24 mouse cellular contexts compared by ENCODE assay signal in the genomic region with DNA sequence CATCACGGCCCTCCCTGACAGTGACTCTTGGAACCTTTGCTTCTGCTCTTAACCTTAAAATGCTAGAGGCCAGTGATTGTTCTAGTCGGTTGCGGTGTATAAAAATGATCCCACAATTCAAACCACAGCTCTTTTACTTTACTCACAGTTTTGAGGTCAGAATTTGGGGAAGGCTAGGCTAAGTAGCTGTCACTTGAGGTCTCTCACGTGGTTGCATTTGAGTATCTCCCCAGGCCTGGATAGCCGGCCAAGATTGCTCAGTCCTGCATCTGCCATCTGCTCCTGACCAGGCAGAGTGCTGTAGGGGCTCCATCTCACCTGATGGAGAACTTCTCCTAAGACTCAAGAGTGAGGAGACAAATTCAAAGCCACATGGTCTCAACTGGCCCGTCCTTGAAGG.
"Had no signal": no experiment of that assay in that cellular context is flagged by ENCODE, and none has a peak within 500 bp of the region (broad histone marks: within the 10 kb centered on the region; RNA-seq: fewer than 3 reads in every experiment).

No protein-coding gene starts in this region.

- DNase-seq: gastrocnemius, adult 2 months; gastrocnemius, postnatal 10 days; gastrocnemius, postnatal 25 days; heart, adult 18-20 months; heart, postnatal 10 days; heart, postnatal 4 days; kidney, adult 18-20 months; kidney, adult 8-10 months; kidney, postnatal 10 days; kidney, postnatal 25 days; kidney, postnatal 4 days had no signal

- H3K36me3 ChIP-seq: heart, embryonic 10.5 days; heart, embryonic 12.5 days; hindbrain, embryonic 10.5 days; hindbrain, embryonic 12.5 days; intestine, embryonic 15.5 days; limb, embryonic 10.5 days; limb, embryonic 12.5 days had no signal

- H3K9ac ChIP-seq: heart, embryonic 12.5 days; hindbrain, embryonic 12.5 days; hindbrain, embryonic 14.5 days; intestine, embryonic 15.5 days; limb, embryonic 12.5 days had no signal

- H3K27me3 ChIP-seq: heart, embryonic 12.5 days; hindbrain, embryonic 12.5 days; intestine, embryonic 15.5 days; limb, embryonic 12.5 days had no signal

- H3K9me3 ChIP-seq: heart, embryonic 10.5 days; hindbrain, embryonic 10.5 days; hindbrain, embryonic 12.5 days; intestine, embryonic 15.5 days; limb, embryonic 10.5 days; limb, embryonic 12.5 days had no signal

- H3K4me2 ChIP-seq: heart, embryonic 12.5 days; hindbrain, embryonic 12.5 days; hindbrain, embryonic 14.5 days; intestine, embryonic 15.5 days; limb, embryonic 12.5 days had no signal

- ATAC-seq: hindbrain, embryonic 16.5 days; inflammation-experienced regulatory T-cells, adult 6 months; intestine, embryonic 15.5 days; intestine, postnatal 0 days had no signal

- H3K4me1 ChIP-seq: heart, embryonic 10.5 days; heart, embryonic 12.5 days; hindbrain, embryonic 12.5 days; limb, embryonic 12.5 days had no signal

- H3K27ac ChIP-seq: gastrocnemius, adult 2 months; heart, embryonic 10.5 days; hindbrain, embryonic 10.5 days; hindbrain, embryonic 12.5 days; hindbrain, embryonic 14.5 days; intestine, embryonic 15.5 days; layer of hippocampus, adult 2 months; left cerebral cortex, adult 2 months; limb, embryonic 10.5 days; limb, embryonic 12.5 days had no signal

- H3K4me3 ChIP-seq: gastrocnemius, adult 2 months; heart, embryonic 10.5 days; heart, embryonic 12.5 days; hindbrain, embryonic 10.5 days; hindbrain, embryonic 12.5 days; intestine, embryonic 15.5 days; layer of hippocampus, adult 2 months; left cerebral cortex, adult 2 months; limb, embryonic 10.5 days; limb, embryonic 12.5 days had no signal
